Mouse (Mus musculus) heart, embryonic 13.5 days (tissue): ENCODE data around the gene Hist1h2bb. TPM values are rescaled to one million over a fixed set of nuclear protein-coding genes. Genes with fewer than 3 reads are reported as not detected.

Experiments used
- ATAC-seq: fragments of 200-750 bp; cut with Nextera tagmentation; 2 replicates; pipeline ENCODE4 v1.8.0; 2017; ENCODE audit warnings: moderate TSS enrichment; ENCODE audit not compliant: insufficient number of reproducible peaks, low FRiP score, low TSS enrichment; ENCODE audit errors: extremely low read depth
- H3K27ac ChIP-seq: fragments of 300-500 bp; sonication (generic); replicated peaks from 2 replicates; pipeline ENCODE4 v1.5.1; 2015; ENCODE audit warnings: moderate library complexity, mild to moderate bottlenecking, inconsistent platforms
- H3K27me3 ChIP-seq: fragments of 300-500 bp; sonication (generic); replicated peaks from 2 replicates; pipeline ENCODE4 v1.6.1; 2015; ENCODE audit warnings: mild to moderate bottlenecking, inconsistent platforms
- H3K36me3 ChIP-seq: fragments of 300-500 bp; sonication (generic); 2 replicates; pipeline ENCODE4 v1.6.1; 2015; ENCODE audit warnings: mild to moderate bottlenecking, inconsistent platforms
- H3K4me1 ChIP-seq: fragments of 300-500 bp; sonication (generic); 2 replicates; pipeline ENCODE4 v1.6.1; 2015; ENCODE audit warnings: inconsistent platforms
- H3K4me2 ChIP-seq: fragments of 300-500 bp; sonication (generic); 2 replicates; pipeline ENCODE4 v1.6.1; 2015; ENCODE audit warnings: inconsistent platforms, mild to moderate bottlenecking, moderate library complexity
- H3K4me3 ChIP-seq: fragments of 300-500 bp; sonication (generic); 2 replicates; pipeline ENCODE4 v1.5.1; 2015; ENCODE audit warnings: moderate library complexity, mild to moderate bottlenecking, inconsistent platforms
- H3K9ac ChIP-seq: fragments of 300-500 bp; sonication (generic); 2 replicates; pipeline ENCODE4 v1.6.1; 2015; ENCODE audit warnings: inconsistent platforms, mild to moderate bottlenecking, moderate library complexity
- H3K9me3 ChIP-seq: fragments of 300-500 bp; sonication (generic); 2 replicates; pipeline ENCODE4 v1.6.1; 2016; ENCODE audit warnings: inconsistent platforms
- WGBS: fragments of 180-500 bp; shearing (Covaris S2); methylation state at CpG from one replicate; pipeline ENCODE4 v1.1.7; 2015; ENCODE audit warnings: mixed read lengths; 5-methylcytosine and 5-hydroxymethylcytosine counted together
- microRNA-seq: library from miRNA; unstranded; fragments of <30 nt; microRNA quantifications from one replicate; pipeline ENCODE4, GENCODE M21; 2016
- polyA plus RNA-seq: library from polyadenylated mRNA; unstranded; fragments of >200 nt; fragmentation: Nextera tagmentation; extraction: Ambion mirVana; gene quantifications from 2 replicates; pipeline ENCODE4 v1.2.1, GENCODE M21; 2015

The Hist1h2bb gene
- polyA plus RNA-seq, 1 experiment from 2014 or later, result 1.6 TPM

DNA sequence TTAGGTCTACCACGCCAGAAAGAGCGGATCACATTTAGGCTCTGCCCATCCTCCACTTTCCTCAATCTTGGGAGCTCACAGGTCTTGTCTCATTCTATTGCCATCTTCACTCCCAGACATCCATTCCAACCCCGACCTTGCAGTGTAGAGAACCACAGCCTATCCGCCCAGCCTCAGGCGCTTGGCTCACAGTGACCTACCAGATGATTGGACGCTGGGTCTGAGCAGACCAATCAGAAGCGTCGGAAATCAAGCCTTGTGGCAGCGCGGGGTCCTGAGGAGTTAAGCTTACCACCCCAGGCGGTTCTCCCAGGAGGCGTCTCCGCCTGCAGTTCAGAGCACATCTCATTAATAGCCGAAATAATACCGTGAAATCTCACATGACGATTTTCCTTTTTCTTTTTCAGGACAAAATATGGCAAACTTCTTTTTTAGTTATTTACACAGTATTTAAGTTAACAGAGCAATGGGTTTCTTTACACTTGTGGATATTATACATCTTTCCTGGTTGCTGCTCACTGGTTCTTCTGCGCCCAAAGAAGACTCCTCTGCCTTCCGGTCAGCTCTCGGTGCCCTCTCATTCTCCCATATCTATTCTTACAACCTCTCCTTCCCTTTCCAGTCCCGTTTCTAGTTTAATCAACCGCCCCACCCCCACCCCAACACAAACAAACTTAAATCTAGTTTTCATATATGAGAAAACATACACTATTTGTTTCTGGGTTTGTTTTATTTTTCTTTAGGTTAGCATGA lies 26.2 kb downstream of the Hist1h2bb start:
- peak overlapping the region; percentile 65; the same call in 1 of the 2 replicates for H3K9ac ChIP-seq

DNA sequence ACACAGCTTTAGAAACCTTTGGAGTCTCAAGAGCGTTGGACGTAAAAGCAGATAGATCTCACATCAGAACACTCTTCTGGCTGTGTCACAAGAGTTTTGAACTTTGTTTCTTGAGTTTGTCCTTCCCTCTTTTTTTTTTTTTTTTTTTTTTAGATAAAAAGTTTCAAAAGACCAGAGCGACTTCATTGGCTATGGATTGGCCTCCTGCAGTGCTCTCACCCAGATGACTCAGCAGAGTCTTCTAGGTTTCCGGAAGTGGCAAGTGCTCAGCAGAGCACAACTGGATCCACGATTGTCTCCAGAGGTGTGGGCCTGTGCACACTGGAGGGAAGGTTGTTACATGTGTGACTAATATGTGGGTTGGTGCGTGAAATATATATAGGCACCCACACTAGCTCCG lies 31.8 kb downstream of the Hist1h2bb start:
- no peak for ATAC-seq
- H3K4me3 ChIP-seq, result no peak overlapping the region
- peaks cover under 1% of the 10 kb centered on the region; the same call in 1 of the 2 replicates for H3K4me1 ChIP-seq
- no peak overlapping the region for H3K9ac ChIP-seq
- H3K4me2 ChIP-seq, result no peak overlapping the region
- H3K27ac ChIP-seq, result no peak overlapping the region
- H3K36me3 ChIP-seq, result no peaks in the 10 kb centered on the region
- WGBS, result 84% methylated on average over 7 of the region's 7 CpGs
- H3K27me3 ChIP-seq, result no peaks in the 10 kb centered on the region
- no peaks in the 10 kb centered on the region for H3K9me3 ChIP-seq

More for the DNA sequence above, 26.2 kb downstream of the Hist1h2bb start:
- no peaks in the 10 kb centered on the region for H3K9me3 ChIP-seq
- H3K4me3 ChIP-seq, result peak overlapping the region; percentile 34
- H3K4me1 ChIP-seq, result peaks cover 9% of the 10 kb centered on the region; the same call in 1 of the 2 replicates
- no peaks in the 10 kb centered on the region for H3K36me3 ChIP-seq
- 12% methylated on average over 21 of the region's 21 CpGs for WGBS
- H3K4me2 ChIP-seq, result peak overlapping the region; percentile 66
- ATAC-seq, result peak; percentile 66; the same call in 1 of the 2 replicates
- H3K27ac ChIP-seq, result 0 out of 2 replicates have a peak overlapping the region, but pooled peaks have one; percentile 28
- H3K27me3 ChIP-seq, result no peaks in the 10 kb centered on the region

- Histone ChIP-seq H3K9ac (no peak overlapping the region), H3K4me1 (no peaks in the 10 kb centered on the region), H3K9me3 (no peaks in the 10 kb centered on the region), H3K4me3 (no peak overlapping the region), H3K27ac (no peak overlapping the region), H3K4me2 (no peak overlapping the region), H3K27me3 (no peaks in the 10 kb centered on the region), H3K36me3 (no peaks in the 10 kb centered on the region)
- WGBS, result 45% methylated on average over 4 of the region's 4 CpGs
- ATAC-seq, result no peak
These were observed 32.5 kb downstream of the Hist1h2bb start for GRCm38 (mm10) chr13:23779025-23779424.

DNA sequence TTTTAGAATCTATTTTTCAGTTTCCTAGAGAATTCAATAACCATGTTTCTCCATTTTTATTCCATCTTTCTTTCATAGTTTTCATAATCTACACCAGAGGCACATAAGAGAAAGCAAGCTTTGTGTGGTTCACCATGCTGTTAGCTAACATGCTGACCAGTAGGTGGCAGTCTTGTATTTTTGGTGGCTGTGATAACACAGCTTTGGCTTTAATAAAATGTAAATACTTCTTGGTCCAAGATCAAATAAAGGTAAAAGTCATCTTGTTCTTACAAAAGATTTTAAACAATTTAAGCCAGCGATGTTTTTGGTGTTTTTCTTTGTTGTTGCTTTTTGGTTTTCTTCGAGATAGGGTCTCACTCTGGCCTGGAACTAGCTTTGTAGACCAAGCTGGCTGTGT lies 46.0 kb downstream of the Hist1h2bb start:
- Histone ChIP-seq H3K4me2 (no peak overlapping the region), H3K4me1 (no peaks in the 10 kb centered on the region), H3K36me3 (no peaks in the 10 kb centered on the region), H3K27me3 (0 out of 2 replicates have a peak, but pooled peaks cover 8% of the 10 kb centered on the region), H3K9me3 (no peaks in the 10 kb centered on the region), H3K4me3 (no peak overlapping the region), H3K9ac (no peak overlapping the region), H3K27ac (no peak overlapping the region)
- no peak for ATAC-seq
- 38% methylated on average over 2 of the region's 2 CpGs for WGBS

Small RNA genes lying within 50 kb of the gene (microRNA-seq; reads per million reads assigned to microRNA genes)
- gene Gm44314 (not detected), gene Gm44484 (not detected)

Other genes with a start within 250 kb of the Hist1h2bb start
- 6.3 and 7.2 TPM in 2 replicates for gene Hist1h4h, start 215.7 kb upstream of the Hist1h2bb start, polyA plus RNA-seq
- gene Hist1h2af, start 212.8 kb upstream of the Hist1h2bb start, polyA plus RNA-seq, result 2.0 and 3.0 TPM in 2 replicates
- gene Hist1h3g, start 211.3 kb upstream of the Hist1h2bb start, polyA plus RNA-seq, result 4.1 and 5.5 TPM in 2 replicates
- gene Hist1h2bh, start 203.3 kb upstream of the Hist1h2bb start, polyA plus RNA-seq, result 0.32 and 0.52 TPM in 2 replicates
- 0.28 and 0.48 TPM in 2 replicates for gene Hist1h3f, start 202.7 kb upstream of the Hist1h2bb start, polyA plus RNA-seq
- not detected in 2 replicates for gene Hist1h4f, start 195.1 kb upstream of the Hist1h2bb start, polyA plus RNA-seq
- 0.23 and 0.29 TPM in 2 replicates for gene Hist1h1d, start 193.5 kb upstream of the Hist1h2bb start, polyA plus RNA-seq
- gene Hist1h3e, start 184.4 kb upstream of the Hist1h2bb start, polyA plus RNA-seq, result 1.5 and 2.2 TPM in 2 replicates
- gene Hist1h2ae, start 175.5 kb upstream of the Hist1h2bb start, polyA plus RNA-seq, result 33.5 and 42.7 TPM in 2 replicates
- gene Hist1h2bg, start 175.3 kb upstream of the Hist1h2bb start, polyA plus RNA-seq, result 3.9 and 4.2 TPM in 2 replicates
- 1.6 and 3.0 TPM in 2 replicates for gene Hist1h2bf, start 172.5 kb upstream of the Hist1h2bb start, polyA plus RNA-seq
- gene Hist1h2ad, start 172.4 kb upstream of the Hist1h2bb start, polyA plus RNA-seq, result 0.60 and 0.84 TPM in 2 replicates
- 2.4 TPM in 2 replicates for gene Hist1h3d, start 171.0 kb upstream of the Hist1h2bb start, polyA plus RNA-seq
- 54.8 and 60.0 TPM in 2 replicates for gene Hist1h4d, start 165.1 kb upstream of the Hist1h2bb start, polyA plus RNA-seq
- gene Hist1h2be, start 125.6 kb upstream of the Hist1h2bb start, polyA plus RNA-seq, result 1.3 and 1.5 TPM in 2 replicates
- gene Hist1h1e, start 124.2 kb upstream of the Hist1h2bb start, polyA plus RNA-seq, result 11.0 and 12.2 TPM in 2 replicates
- 0.59 and 0.68 TPM in 2 replicates for gene Hist1h2ac, start 62.8 kb upstream of the Hist1h2bb start, polyA plus RNA-seq
- 50.1 and 54.5 TPM in 2 replicates for gene Hist1h2bc, start 62.5 kb upstream of the Hist1h2bb start, polyA plus RNA-seq
- gene Hist1h1t, start 50.9 kb upstream of the Hist1h2bb start, polyA plus RNA-seq, result not detected in 2 replicates
- gene Hist1h4c, start 48.3 kb upstream of the Hist1h2bb start, polyA plus RNA-seq, result 2.4 and 3.7 TPM in 2 replicates
- 10.3 and 10.7 TPM in 2 replicates for gene Hfe, start 35.9 kb upstream of the Hist1h2bb start, polyA plus RNA-seq
- gene Hist1h1c, start 7.9 kb upstream of the Hist1h2bb start, polyA plus RNA-seq, result 31.2 and 33.8 TPM in 2 replicates
- gene Hist1h3c, start 1.1 kb upstream of the Hist1h2bb start, polyA plus RNA-seq, result 2.7 and 3.8 TPM in 2 replicates
- gene Hist1h2ab, start 4.4 kb downstream of the Hist1h2bb start, polyA plus RNA-seq, result 20.1 and 20.3 TPM in 2 replicates
- gene Hist1h3b, start 5.5 kb downstream of the Hist1h2bb start, polyA plus RNA-seq, result 5.5 and 6.3 TPM in 2 replicates
- gene Hist1h4b, start 10.3 kb downstream of the Hist1h2bb start, polyA plus RNA-seq, result 2.3 and 2.8 TPM in 2 replicates
- not detected in 2 replicates for gene Hist1h4a, start 14.5 kb downstream of the Hist1h2bb start, polyA plus RNA-seq
- gene Hist1h3a, start 15.7 kb downstream of the Hist1h2bb start, polyA plus RNA-seq, result 1.9 and 3.5 TPM in 2 replicates
- 1.5 and 1.6 TPM in 2 replicates for gene Hist1h1a, start 16.9 kb downstream of the Hist1h2bb start, polyA plus RNA-seq
- gene Trim38, start 23.2 kb downstream of the Hist1h2bb start, polyA plus RNA-seq, result 0.09 and 0.20 TPM in 2 replicates
- 0.05 TPM in 1 of 2 replicates, not detected in the other for gene Slc17a2, start 60.3 kb downstream of the Hist1h2bb start, polyA plus RNA-seq
- 0.08 TPM in 1 of 2 replicates, not detected in the other for gene Slc17a3, start 92.7 kb downstream of the Hist1h2bb start, polyA plus RNA-seq
- not detected in 2 replicates for gene Slc17a1, start 121.0 kb downstream of the Hist1h2bb start, polyA plus RNA-seq
- gene Slc17a4, start 168.3 kb downstream of the Hist1h2bb start, polyA plus RNA-seq, result not detected in 2 replicates
- not detected in 2 replicates for gene Hist1h2ba, start 187.4 kb downstream of the Hist1h2bb start, polyA plus RNA-seq
- gene Hist1h2aa, start 187.7 kb downstream of the Hist1h2bb start, polyA plus RNA-seq, result not detected in 2 replicates
- gene Scgn, start 244.5 kb downstream of the Hist1h2bb start, polyA plus RNA-seq, result not detected in 2 replicates